9 mouse cellular contexts compared by ENCODE assay signal in genomic region chr2:127484476-127485170, GRCm38 (mm10). TPM values are rescaled to one million over a fixed set of nuclear protein-coding genes. Genes with fewer than 3 reads are reported as not detected.
DNase-seq lines count a peak whose midpoint lies in the region; ATAC-seq and TF ChIP-seq lines count a peak whose summit lies in the region.
"Had no signal": no experiment of that assay in that cellular context is flagged by ENCODE, and none has a peak within 500 bp of the region (broad histone marks: within the 10 kb centered on the region; RNA-seq: fewer than 3 reads in every experiment).

No protein-coding gene starts in this region.

- H3K27ac ChIP-seq in forebrain, embryonic 11.5 days (ENCODE audit: low read depth, low read length): no peak overlapping the region
- H3K27ac ChIP-seq in heart, postnatal 0 days (ENCODE audit: low read depth): no peak overlapping the region
- no peak overlapping the region for H3K27ac ChIP-seq in kidney, postnatal 0 days

- H3K9me3 ChIP-seq in forebrain, embryonic 11.5 days (ENCODE audit: control insufficient read depth, low read length): no peaks in the 10 kb centered on the region
- no peaks in the 10 kb centered on the region for H3K9me3 ChIP-seq in heart, postnatal 0 days (replicated peaks; ENCODE audit: control insufficient read depth, low read length)
- H3K9me3 ChIP-seq in kidney, postnatal 0 days (replicated peaks; ENCODE audit: low read length): no peaks in the 10 kb centered on the region

- peak overlapping the region; percentile 17 for H3K4me3 ChIP-seq in forebrain, embryonic 11.5 days (ENCODE audit: low read depth, low read length)
- peak overlapping the region; percentile 15; the same call in 1 of the 2 replicates for H3K4me3 ChIP-seq in heart, postnatal 0 days (ENCODE audit: low read depth, low read length)
- H3K4me3 ChIP-seq in kidney, postnatal 0 days (replicated peaks; ENCODE audit: low read depth, low read length): peak overlapping the region; percentile 8; the same call in 1 of the 2 replicates

- H3K4me1 ChIP-seq in forebrain, embryonic 11.5 days (replicated peaks; ENCODE audit: control insufficient read depth, insufficient read depth, low read length): peaks cover 13% of the 10 kb centered on the region; the same call in 1 of the 2 replicates
- peaks cover 11% of the 10 kb centered on the region for H3K4me1 ChIP-seq in heart, postnatal 0 days (ENCODE audit: control insufficient read depth, insufficient read depth)
- H3K4me1 ChIP-seq in kidney, postnatal 0 days (replicated peaks; ENCODE audit: insufficient read depth, low read length): peaks cover 18% of the 10 kb centered on the region; the same call in 1 of the 2 replicates

- no peaks in the 10 kb centered on the region for H3K36me3 ChIP-seq in forebrain, embryonic 11.5 days (ENCODE audit: control insufficient read depth, insufficient read depth, low read length)
- no peaks in the 10 kb centered on the region for H3K36me3 ChIP-seq in heart, postnatal 0 days (replicated peaks; ENCODE audit: control insufficient read depth, insufficient read depth, low read length)
- H3K36me3 ChIP-seq in kidney, postnatal 0 days (ENCODE audit: insufficient read depth, low read length): no peaks in the 10 kb centered on the region

- no peak overlapping the region for H3K9ac ChIP-seq in forebrain, embryonic 11.5 days (ENCODE audit: low read length)
- no peak overlapping the region for H3K9ac ChIP-seq in heart, postnatal 0 days (replicated peaks; ENCODE audit: low read depth, low read length)
- H3K9ac ChIP-seq in kidney, postnatal 0 days (ENCODE audit: low read depth, low read length): no peak overlapping the region

- peak; percentile 66 for DNase-seq in ovary, adult 18-20 months (ENCODE audit: low spot score)
- DNase-seq in ovary, postnatal 10 days (ENCODE audit: low spot score): no peak
- peak; percentile 79 for DNase-seq in forebrain, embryonic 11.5 days (ENCODE audit: low spot score)
- peak; percentile 76 for DNase-seq in heart, postnatal 0 days (ENCODE audit: low spot score)
- DNase-seq in kidney, postnatal 0 days (ENCODE audit: low spot score): peak; percentile 87
- peak; percentile 74 for DNase-seq in lung, postnatal 14 days
- peak; percentile 34 for DNase-seq in retina, postnatal 7 days (ENCODE audit: low read depth, low spot score)

- WGBS in forebrain, embryonic 11.5 days: 7% methylated on average over 19 of the region's 19 CpGs
- WGBS in heart, postnatal 0 days: 8% methylated on average over 19 of the region's 19 CpGs
- whole genome bisulfite sequencing in kidney, postnatal 0 days: 8% methylated on average over 19 of the region's 19 CpGs

- peak overlapping the region; percentile 39; the same call in 1 of the 2 replicates for H3K4me2 ChIP-seq in forebrain, embryonic 11.5 days (ENCODE audit: low read depth, low read length, severe bottlenecking)
- H3K4me2 ChIP-seq in heart, postnatal 0 days (ENCODE audit: low read depth, low read length): peak overlapping the region; percentile 44
- H3K4me2 ChIP-seq in kidney, postnatal 0 days (ENCODE audit: low read length): peak overlapping the region; percentile 33

- no peak for TF ChIP-seq EP300 in heart, postnatal 0 days (IDR thresholded peaks at IDR 0.05; ENCODE audit: low read depth)

- peaks cover 51% of the 10 kb centered on the region for H3K27me3 ChIP-seq in forebrain, embryonic 11.5 days (ENCODE audit: control insufficient read depth, insufficient read depth, low read length)
- H3K27me3 ChIP-seq in heart, postnatal 0 days (ENCODE audit: control insufficient read depth, insufficient read depth, low read length): peaks cover 63% of the 10 kb centered on the region
- peaks cover 38% of the 10 kb centered on the region for H3K27me3 ChIP-seq in kidney, postnatal 0 days (ENCODE audit: insufficient read depth, low read length)

- no peak for TF ChIP-seq CTCF in heart, postnatal 0 days (IDR thresholded peaks at IDR 0.05; ENCODE audit: low read depth)
- TF ChIP-seq CTCF in kidney, postnatal 0 days (IDR thresholded peaks at IDR 0.05; ENCODE audit: low read depth): peak; percentile 25; the same call in 1 of the 2 replicates

- peak; percentile 74 for ATAC-seq in forebrain, embryonic 11.5 days (replicated peaks; ENCODE audit: low FRiP score)
- ATAC-seq in heart, postnatal 0 days (ENCODE audit: insufficient read depth, low read depth): peak; percentile 65; the same call in 1 of the 2 replicates
- ATAC-seq in kidney, postnatal 0 days (replicated peaks; ENCODE audit: low FRiP score, low read depth): peak; percentile 67
- no peak; the same call in 1 of the 2 replicates for ATAC-seq in monocyte, adult 5-6 weeks (replicated peaks; ENCODE audit: insufficient number of reproducible peaks, low FRiP score, low TSS enrichment, poor library complexity, severe bottlenecking)

RNA-seq across cellular contexts. Expression of gene Kcnip3, which starts 37.3 kb away (rescaled TPM):
- polyA plus RNA-seq in forebrain, embryonic 11.5 days (2014; fragmentation: Nextera tagmentation; extraction: Ambion mirVana): 4.6 and 6.3 TPM in 2 replicates
- 3.5 and 7.9 TPM in 2 replicates for total RNA-seq in heart, postnatal 0 days (2014; rRNA removed; ENCODE audit: low replicate concordance)
- polyA plus RNA-seq in heart, postnatal 0 days (2015; fragmentation: Nextera tagmentation; extraction: Ambion mirVana): 0.20 and 0.40 TPM in 2 replicates
- polyA plus RNA-seq in kidney, postnatal 0 days (2015; fragmentation: Nextera tagmentation; extraction: Ambion mirVana): 1.6 and 2.5 TPM in 2 replicates
- total RNA-seq in monocyte, adult 5-6 weeks (2017): 3.9 to 25.7 TPM (median 6.4 TPM) in 3 replicates
- total RNA-seq: CH12.LX had no signal

RNA-seq across cellular contexts. Expression of gene Fahd2a, which starts 40.3 kb away (rescaled TPM):
- 25.8 and 26.0 TPM in 2 replicates for polyA plus RNA-seq in forebrain, embryonic 11.5 days (2014; fragmentation: Nextera tagmentation; extraction: Ambion mirVana)
- total RNA-seq in heart, postnatal 0 days (2014; rRNA removed; ENCODE audit: low replicate concordance): 30.3 and 58.0 TPM in 2 replicates
- polyA plus RNA-seq in heart, postnatal 0 days (2015; fragmentation: Nextera tagmentation; extraction: Ambion mirVana): 37.9 and 43.3 TPM in 2 replicates
- polyA plus RNA-seq in kidney, postnatal 0 days (2015; fragmentation: Nextera tagmentation; extraction: Ambion mirVana): 61.3 and 62.2 TPM in 2 replicates
- 6.5 to 14.6 TPM (median 7.1 TPM) in 3 replicates for total RNA-seq in monocyte, adult 5-6 weeks (2017)

RNA-seq across cellular contexts. Expression of gene Prom2, which starts 56.6 kb away (rescaled TPM):
- polyA plus RNA-seq in forebrain, embryonic 11.5 days (2014; fragmentation: Nextera tagmentation; extraction: Ambion mirVana): 0.48 and 0.63 TPM in 2 replicates
- 0.04 and 6.0 TPM in 2 replicates for total RNA-seq in heart, postnatal 0 days (2014; rRNA removed; ENCODE audit: low replicate concordance)
- polyA plus RNA-seq in heart, postnatal 0 days (2015; fragmentation: Nextera tagmentation; extraction: Ambion mirVana): 0.03 and 0.08 TPM in 2 replicates
- 2.2 and 2.4 TPM in 2 replicates for polyA plus RNA-seq in kidney, postnatal 0 days (2015; fragmentation: Nextera tagmentation; extraction: Ambion mirVana)
- not detected in 3 replicates for total RNA-seq in monocyte, adult 5-6 weeks (2017)
- total RNA-seq: CH12.LX had no signal

RNA-seq across cellular contexts. Expression of gene Gpat2, which starts 59.6 kb away (rescaled TPM):
- polyA plus RNA-seq in forebrain, embryonic 11.5 days (2014; fragmentation: Nextera tagmentation; extraction: Ambion mirVana): 0.16 and 0.40 TPM in 2 replicates
- 0.04 and 0.08 TPM in 2 replicates for total RNA-seq in heart, postnatal 0 days (2014; rRNA removed; ENCODE audit: low replicate concordance)
- 0.04 and 0.20 TPM in 2 replicates for polyA plus RNA-seq in heart, postnatal 0 days (2015; fragmentation: Nextera tagmentation; extraction: Ambion mirVana)
- polyA plus RNA-seq in kidney, postnatal 0 days (2015; fragmentation: Nextera tagmentation; extraction: Ambion mirVana): 0.10 and 0.12 TPM in 2 replicates
- not detected in 3 replicates for total RNA-seq in monocyte, adult 5-6 weeks (2017)
